Mouse (Mus musculus) embryonic facial prominence, embryonic 12.5 days (tissue): ENCODE measurements at regions not wholly inside any gene's neighbourhood (a gene's known extent, or its start where the extent isn't known, plus 50 kb on each side); places are given as distances from the start of the nearest gene placed in this dataset.

Experiments used
- ATAC-seq: fragments of 200-750 bp; cut with Nextera tagmentation; 2 replicates; pipeline ENCODE4 v1.8.0; 2017; ENCODE audit not compliant: insufficient number of reproducible peaks, insufficient read depth, low FRiP score, low TSS enrichment
- H3K27ac ChIP-seq: fragments of 300-500 bp; sonication (generic); 2 replicates; pipeline ENCODE4 v1.5.1; 2016; ENCODE audit warnings: mild to moderate bottlenecking
- H3K27me3 ChIP-seq: fragments of 300-500 bp; sonication (generic); 2 replicates; pipeline ENCODE4 v1.6.1; 2016; ENCODE audit warnings: mild to moderate bottlenecking, moderate library complexity
- H3K36me3 ChIP-seq: fragments of 300-500 bp; sonication (generic); 2 replicates; pipeline ENCODE4 v1.6.1; 2016; ENCODE audit warnings: mild to moderate bottlenecking
- H3K4me1 ChIP-seq: fragments of 300-500 bp; sonication (generic); 2 replicates; pipeline ENCODE4 v1.6.1; 2016
- H3K4me2 ChIP-seq: fragments of 300-500 bp; sonication (generic); replicated peaks from 2 replicates; pipeline ENCODE4 v1.6.1; 2016; ENCODE audit warnings: mild to moderate bottlenecking, moderate library complexity
- H3K4me3 ChIP-seq: fragments of 300-500 bp; sonication (generic); 2 replicates; pipeline ENCODE4 v1.5.1; 2016; ENCODE audit warnings: mild to moderate bottlenecking
- H3K9ac ChIP-seq: fragments of 300-500 bp; sonication (generic); 2 replicates; pipeline ENCODE4 v1.6.1; 2016; ENCODE audit warnings: mild to moderate bottlenecking, moderate library complexity
- H3K9me3 ChIP-seq: fragments of 300-500 bp; sonication (generic); 2 replicates; pipeline ENCODE4 v1.6.1; 2016; ENCODE audit warnings: mild to moderate bottlenecking, moderate library complexity
- WGBS: fragments of 180-500 bp; shearing (Covaris S2); methylation state at CpG from one replicate; pipeline ENCODE4 v1.1.7; 2016; 5-methylcytosine and 5-hydroxymethylcytosine counted together

DNA sequence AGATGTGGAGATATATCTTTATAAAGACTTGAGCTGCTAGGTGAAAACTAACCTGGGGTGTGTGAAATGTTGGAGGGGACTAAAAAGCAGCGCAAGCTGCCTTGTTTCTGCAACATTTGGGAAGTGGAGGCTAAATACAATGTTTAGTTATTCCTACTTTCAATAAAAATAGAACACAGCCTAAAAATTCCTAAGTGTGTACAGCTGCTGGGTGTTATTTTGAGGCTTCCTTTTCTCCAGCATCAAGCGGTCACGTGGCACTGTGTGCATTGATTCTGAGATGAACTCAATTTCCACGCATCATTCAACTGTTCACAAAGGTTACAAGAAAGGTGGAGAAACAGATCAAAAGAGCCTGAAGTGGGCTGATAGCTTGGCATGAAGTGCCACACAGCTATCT, 896.4 kb downstream of the Adgrl2 start:
- H3K27ac ChIP-seq = no peak overlapping the region
- no peaks in the 10 kb centered on the region for H3K4me1 ChIP-seq
- no peak overlapping the region for H3K4me3 ChIP-seq
- H3K36me3 ChIP-seq = no peaks in the 10 kb centered on the region
- H3K27me3 ChIP-seq = no peaks in the 10 kb centered on the region
- 80% methylated on average over 4 of the region's 4 CpGs for WGBS
- no peak overlapping the region for H3K9ac ChIP-seq
- no peaks in the 10 kb centered on the region for H3K9me3 ChIP-seq
- no peak for ATAC-seq
- no peak overlapping the region for H3K4me2 ChIP-seq

GRCm38 (mm10) chr3:148075841-148076240, 914.5 kb downstream of the Adgrl2 start:
- H3K27me3 ChIP-seq = no peaks in the 10 kb centered on the region
- H3K4me2 ChIP-seq = no peak overlapping the region
- H3K4me3 ChIP-seq = no peak overlapping the region
- no peaks in the 10 kb centered on the region for H3K9me3 ChIP-seq
- no peaks in the 10 kb centered on the region for H3K4me1 ChIP-seq
- no peak overlapping the region for H3K9ac ChIP-seq
- WGBS = 50% methylated on average over 2 of the region's 2 CpGs
- ATAC-seq = no peak
- no peak overlapping the region for H3K27ac ChIP-seq
- H3K36me3 ChIP-seq = no peaks in the 10 kb centered on the region

- Histone ChIP-seq H3K9ac (no peak overlapping the region), H3K4me2 (no peak overlapping the region), H3K4me1 (no peaks in the 10 kb centered on the region), H3K36me3 (no peaks in the 10 kb centered on the region), H3K4me3 (no peak overlapping the region), H3K27ac (no peak overlapping the region), H3K9me3 (no peaks in the 10 kb centered on the region), H3K27me3 (no peaks in the 10 kb centered on the region)
- WGBS = 55% methylated on average over 6 of the region's 6 CpGs
- ATAC-seq = no peak
Measured at GRCm38 (mm10) chr3:148066701-148067100, 923.7 kb downstream of the Adgrl2 start.

DNA sequence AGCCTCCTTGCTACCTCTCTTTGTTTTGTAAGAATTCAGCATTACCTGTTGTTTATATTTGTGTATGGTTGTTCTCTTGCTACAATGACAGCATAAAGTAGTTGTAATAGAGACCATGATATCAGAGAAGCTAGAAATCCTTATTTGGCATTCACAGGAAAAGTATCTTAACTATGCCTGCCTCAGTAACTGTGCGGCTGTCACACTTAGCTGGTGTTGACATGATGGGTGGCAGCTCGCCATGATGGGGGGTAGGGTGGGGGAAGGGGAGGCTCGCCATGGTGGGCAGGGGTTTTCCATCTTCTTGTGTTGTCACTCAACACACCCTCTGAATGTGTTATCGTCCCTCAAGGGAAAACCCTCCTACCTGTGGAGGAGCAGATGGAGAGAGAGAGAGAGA, 934.3 kb downstream of the Adgrl2 start:
- Histone ChIP-seq H3K4me3 (no peak overlapping the region), H3K4me2 (no peak overlapping the region), H3K4me1 (no peaks in the 10 kb centered on the region; the same call in 1 of the 2 replicates), H3K9ac (no peak overlapping the region), H3K27ac (no peak overlapping the region), H3K9me3 (no peaks in the 10 kb centered on the region), H3K36me3 (no peaks in the 10 kb centered on the region), H3K27me3 (no peaks in the 10 kb centered on the region)
- ATAC-seq = no peak
- 76% methylated on average over 4 of the region's 4 CpGs for WGBS

DNA sequence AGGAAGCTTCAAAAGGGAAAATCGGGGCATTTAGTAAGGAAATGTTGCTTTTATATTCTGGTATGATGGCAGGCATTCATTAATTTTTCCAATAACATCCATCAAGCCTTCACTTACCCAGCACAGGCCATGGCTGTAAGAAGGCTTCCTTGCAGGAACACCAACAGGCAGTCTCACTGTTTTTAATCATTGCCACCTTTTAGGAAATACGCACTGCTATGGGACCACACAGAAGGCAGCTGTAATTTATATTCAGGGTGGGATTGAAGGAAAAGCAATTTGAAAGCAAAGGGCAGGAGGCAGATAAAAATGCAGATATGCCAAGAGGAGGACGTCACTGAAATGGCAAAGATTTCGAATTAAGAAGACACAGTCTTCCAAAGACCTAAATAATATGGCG, 937.8 kb downstream of the Adgrl2 start:
- WGBS = 39% methylated on average over 5 of the region's 5 CpGs
- no peaks in the 10 kb centered on the region for H3K36me3 ChIP-seq
- H3K27ac ChIP-seq = no peak overlapping the region
- H3K27me3 ChIP-seq = no peaks in the 10 kb centered on the region
- no peak overlapping the region for H3K4me2 ChIP-seq
- H3K4me3 ChIP-seq = no peak overlapping the region
- no peaks in the 10 kb centered on the region; the same call in 1 of the 2 replicates for H3K4me1 ChIP-seq
- H3K9ac ChIP-seq = no peak overlapping the region
- H3K9me3 ChIP-seq = no peaks in the 10 kb centered on the region
- no peak for ATAC-seq

- H3K27me3 ChIP-seq = no peaks in the 10 kb centered on the region
- H3K4me3 ChIP-seq = no peak overlapping the region
- H3K36me3 ChIP-seq = no peaks in the 10 kb centered on the region
- no peak for ATAC-seq
- no peak overlapping the region for H3K4me2 ChIP-seq
- no peaks in the 10 kb centered on the region for H3K4me1 ChIP-seq
- no peak overlapping the region for H3K9ac ChIP-seq
- no peak overlapping the region for H3K27ac ChIP-seq
- 87% methylated on average over 2 of the region's 2 CpGs for WGBS
- H3K9me3 ChIP-seq = no peaks in the 10 kb centered on the region
Measured at GRCm38 (mm10) chr3:148048247-148048646, 942.1 kb downstream of the Adgrl2 start.

DNA sequence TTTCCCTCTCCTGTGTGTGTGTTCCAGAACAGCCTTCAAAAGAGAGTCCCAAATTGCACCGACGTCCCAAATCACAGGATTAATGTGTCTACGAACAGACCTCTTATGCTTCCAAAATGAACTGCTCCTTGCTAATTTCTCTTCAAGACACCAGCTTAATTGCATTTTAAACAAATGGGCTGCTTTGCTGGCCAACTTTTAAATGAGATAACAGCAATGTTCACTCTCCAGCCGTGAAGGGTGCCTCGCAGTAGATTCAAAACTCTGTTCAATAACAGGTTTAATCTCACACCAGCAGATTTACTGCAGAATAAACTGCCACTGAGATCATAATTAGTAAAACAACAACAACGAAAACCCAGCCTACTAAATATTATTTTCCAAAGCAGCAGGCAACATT, 957.8 kb downstream of the Adgrl2 start:
- Histone ChIP-seq H3K4me3 (no peak overlapping the region), H3K27me3 (no peaks in the 10 kb centered on the region), H3K27ac (no peak overlapping the region), H3K9me3 (no peaks in the 10 kb centered on the region), H3K4me2 (no peak overlapping the region), H3K9ac (no peak overlapping the region), H3K36me3 (no peaks in the 10 kb centered on the region), H3K4me1 (no peaks in the 10 kb centered on the region)
- WGBS = 64% methylated on average over 6 of the region's 6 CpGs
- ATAC-seq = no peak

DNA sequence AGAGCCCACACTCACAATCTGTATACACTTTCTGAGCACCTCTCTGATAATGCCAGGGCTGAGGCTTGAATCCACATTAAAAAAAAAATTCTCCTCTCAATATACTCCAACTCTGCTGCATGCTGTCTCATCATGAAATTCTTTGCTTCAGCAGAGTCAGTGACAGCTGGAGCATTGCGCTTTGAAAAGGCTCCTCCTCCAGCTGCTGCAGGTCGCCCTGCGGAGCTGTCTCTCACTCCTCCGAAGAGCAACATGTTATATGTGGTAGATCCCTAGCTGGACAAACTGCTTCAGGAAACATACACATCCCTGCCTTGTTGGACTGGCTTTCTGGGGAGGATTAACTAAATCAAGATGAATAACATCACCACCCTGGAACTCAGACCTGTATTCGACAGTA, 984.5 kb downstream of the Adgrl2 start:
- H3K9me3 ChIP-seq = no peaks in the 10 kb centered on the region

DNA sequence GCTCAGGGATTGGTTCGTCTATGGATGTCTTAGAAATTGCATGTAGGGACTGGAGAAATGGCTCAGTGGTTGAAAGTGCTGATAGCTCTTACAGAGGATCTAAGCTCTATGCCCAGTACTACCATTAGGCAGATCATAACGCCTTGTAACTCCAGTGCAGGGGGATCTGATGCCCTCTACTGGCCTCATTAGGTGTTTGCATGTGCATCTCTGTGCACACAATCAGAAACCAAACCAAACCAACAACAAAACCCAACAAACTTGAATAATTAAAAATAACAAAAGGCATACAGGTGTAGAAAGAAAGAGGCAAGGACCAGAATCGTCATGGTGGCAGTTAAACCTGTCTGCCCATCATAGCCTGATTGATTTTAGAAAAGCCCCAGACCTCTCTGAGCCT, 986.3 kb downstream of the Adgrl2 start:
- Histone ChIP-seq H3K36me3 (no peaks in the 10 kb centered on the region), H3K27ac (no peak overlapping the region), H3K4me3 (no peak overlapping the region), H3K9ac (no peak overlapping the region), H3K4me1 (0 out of 2 replicates have a peak, but pooled peaks cover 5% of the 10 kb centered on the region), H3K4me2 (no peak overlapping the region), H3K9me3 (no peaks in the 10 kb centered on the region), H3K27me3 (no peaks in the 10 kb centered on the region)
- 61% methylated on average over 3 of the region's 3 CpGs for WGBS
- no peak for ATAC-seq

More for the DNA sequence above, 984.5 kb downstream of the Adgrl2 start:
- Histone ChIP-seq H3K27ac (no peak overlapping the region), H3K36me3 (no peaks in the 10 kb centered on the region), H3K9ac (no peak overlapping the region), H3K4me2 (no peak overlapping the region), H3K4me1 (0 out of 2 replicates have a peak, but pooled peaks cover 5% of the 10 kb centered on the region), H3K4me3 (no peak overlapping the region), H3K27me3 (no peaks in the 10 kb centered on the region)
- no peak for ATAC-seq
- WGBS = 59% methylated on average over 5 of the region's 5 CpGs

- Histone ChIP-seq H3K9ac (no peak overlapping the region), H3K27me3 (no peaks in the 10 kb centered on the region), H3K27ac (no peak overlapping the region), H3K4me3 (no peak overlapping the region), H3K36me3 (no peaks in the 10 kb centered on the region), H3K9me3 (no peaks in the 10 kb centered on the region), H3K4me1 (no peaks in the 10 kb centered on the region), H3K4me2 (no peak overlapping the region)
- 67% methylated on average over 15 of the region's 15 CpGs for WGBS
- ATAC-seq = no peak
Measured at GRCm38 (mm10) chr3:147999330-147999953, 990.9 kb downstream of the Adgrl2 start.

GRCm38 (mm10) chr3:147991738-147992137, 998.6 kb downstream of the Adgrl2 start:
- Histone ChIP-seq H3K9ac (no peak overlapping the region), H3K4me3 (no peak overlapping the region), H3K9me3 (no peaks in the 10 kb centered on the region), H3K27ac (no peak overlapping the region), H3K4me2 (no peak overlapping the region), H3K36me3 (no peaks in the 10 kb centered on the region), H3K27me3 (no peaks in the 10 kb centered on the region), H3K4me1 (peaks cover 5% of the 10 kb centered on the region)
- ATAC-seq = no peak
- WGBS = 37% methylated on average over 9 of the region's 9 CpGs

GRCm38 (mm10) chr3:147990831-147991230, 999.5 kb downstream of the Adgrl2 start:
- 21% methylated on average over 10 of the region's 10 CpGs for WGBS
- peak overlapping the region; percentile 20 for H3K4me3 ChIP-seq
- no peaks in the 10 kb centered on the region for H3K27me3 ChIP-seq
- H3K27ac ChIP-seq = peak overlapping the region; percentile 17; the same call in 1 of the 2 replicates
- H3K9ac ChIP-seq = peak overlapping the region; percentile 24; the same call in 1 of the 2 replicates
- no peaks in the 10 kb centered on the region for H3K9me3 ChIP-seq
- ATAC-seq = no peak
- peak overlapping the region; percentile 47 for H3K4me2 ChIP-seq
- H3K4me1 ChIP-seq = peaks cover 5% of the 10 kb centered on the region
- no peaks in the 10 kb centered on the region for H3K36me3 ChIP-seq
